Mouse (Mus musculus): ENCODE results near the gene Gcnt2. TPM values are rescaled to one million over a fixed set of nuclear protein-coding genes. Genes with fewer than 3 reads are reported as not detected.
"Not testable (repeated sequence)": the region's sequence is repeated elsewhere in the genome, so short reads cannot be mapped to it uniquely, and the experiment has no call there.

The Gcnt2 gene
- total RNA-seq, 2 experiments from 2014 or later: 9.3 to 12.8 TPM

- no peak for DNase-seq
- intact Hi-C loops (cut with DNase I): no loop called here
Measured at GRCm38 (mm10) chr13:40928192-40928898, 68.8 kb downstream of the Gcnt2 start.

GRCm38 (mm10) chr13:40931871-40932270, 72.3 kb downstream of the Gcnt2 start:
- peak; percentile 54 to 55 for DNase-seq
- intact Hi-C loops (cut with DNase I): not testable (repeated sequence)

- intact Hi-C loops (cut with DNase I): no loop called here
- no peak for DNase-seq
Measured at GRCm38 (mm10) chr13:40932573-40932972, 73.0 kb downstream of the Gcnt2 start.

GRCm38 (mm10) chr13:40934341-40934740, 74.8 kb downstream of the Gcnt2 start:
- no peak for DNase-seq
- intact Hi-C loops (cut with DNase I): no loop called here

GRCm38 (mm10) chr13:40937586-40937985, 78.0 kb downstream of the Gcnt2 start:
- DNase-seq: no peak
- intact Hi-C loops (cut with DNase I): no loop called here

GRCm38 (mm10) chr13:40938485-40939357, 79.2 kb downstream of the Gcnt2 start:
- DNase-seq: peak; percentile 51 to 54
- intact Hi-C loops (cut with DNase I): no loop called here

GRCm38 (mm10) chr13:40943066-40943465, 83.5 kb downstream of the Gcnt2 start:
- no peak for DNase-seq
- intact Hi-C loops (cut with DNase I): no loop called here

- intact Hi-C loops (cut with DNase I): no loop called here
- DNase-seq: no peak
Measured at GRCm38 (mm10) chr13:40943936-40944335, 84.4 kb downstream of the Gcnt2 start.

GRCm38 (mm10) chr13:40944346-40944745, 84.8 kb downstream of the Gcnt2 start:
- intact Hi-C loops (cut with DNase I): no loop called here
- no peak for DNase-seq

- intact Hi-C loops (cut with DNase I): no loop called here
- no peak for DNase-seq
Measured at GRCm38 (mm10) chr13:40946513-40946912, 87.0 kb downstream of the Gcnt2 start.

- intact Hi-C loops (cut with DNase I): no loop called here
- peak in 1 of 2 experiments; percentile 33 for DNase-seq
Measured at GRCm38 (mm10) chr13:40947538-40948205, 88.1 kb downstream of the Gcnt2 start.

GRCm38 (mm10) chr13:40951386-40951976, 91.9 kb downstream of the Gcnt2 start:
- intact Hi-C loops (cut with DNase I): no loop called here
- no peak for DNase-seq

- no peak for DNase-seq
- intact Hi-C loops (cut with DNase I): no loop called here
Measured at GRCm38 (mm10) chr13:40953231-40953630, 93.7 kb downstream of the Gcnt2 start.

GRCm38 (mm10) chr13:40955773-40956172, 96.2 kb downstream of the Gcnt2 start:
- DNase-seq: peak; percentile 47 to 48
- intact Hi-C loops (cut with DNase I): no loop called here

- DNase-seq: no peak
- intact Hi-C loops (cut with DNase I): no loop called here
Measured at GRCm38 (mm10) chr13:40967609-40968008, 108.1 kb downstream of the Gcnt2 start.

- intact Hi-C loops (cut with DNase I): no loop called here
- DNase-seq: no peak
Measured at GRCm38 (mm10) chr13:40968564-40968963, 109.0 kb downstream of the Gcnt2 start.

GRCm38 (mm10) chr13:40969761-40970390, 110.3 kb downstream of the Gcnt2 start:
- intact Hi-C loops (cut with DNase I): no loop called here
- no peak for DNase-seq

GRCm38 (mm10) chr13:40971261-40971660, 111.7 kb downstream of the Gcnt2 start:
- intact Hi-C loops (cut with DNase I): no loop called here

GRCm38 (mm10) chr13:40971831-40972230, 112.3 kb downstream of the Gcnt2 start:
- intact Hi-C loops (cut with DNase I): no loop called here
- DNase-seq: no peak

More at GRCm38 (mm10) chr13:40971261-40971660, 111.7 kb downstream of the Gcnt2 start:
- no peak for DNase-seq

- no peak for DNase-seq
- intact Hi-C loops (cut with DNase I): no loop called here
Measured at GRCm38 (mm10) chr13:40972976-40973375, 113.4 kb downstream of the Gcnt2 start.

All from heart, postnatal 10 days (tissue).